In the genomic region with DNA sequence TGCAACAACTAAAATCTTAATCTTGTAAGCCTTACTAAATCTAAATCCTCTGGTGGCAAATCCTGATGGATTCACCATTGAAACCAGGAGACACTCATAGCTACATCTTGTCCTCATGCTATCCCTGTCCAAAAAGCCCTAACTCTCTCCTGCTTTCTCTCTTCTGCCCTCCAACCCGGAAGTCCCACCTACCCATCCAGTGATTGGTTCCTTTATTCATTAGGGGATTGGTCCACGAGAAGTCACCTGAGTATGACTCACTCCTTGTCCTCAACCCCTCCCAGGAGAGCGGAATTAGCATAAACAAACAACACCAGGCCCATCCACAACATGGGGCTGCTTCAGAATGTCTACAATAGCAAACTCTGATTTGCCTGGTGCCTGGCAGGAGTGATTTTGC, we compare ENCODE assay signal across 27 mouse cellular contexts.
"Had no signal": no experiment of that assay in that cellular context is flagged by ENCODE, and none has a peak within 500 bp of the region (broad histone marks: within the 10 kb centered on the region; RNA-seq: fewer than 3 reads in every experiment).

No protein-coding gene starts in this region.

- H3K4me3 ChIP-seq: gastrocnemius, adult 2 months; heart, embryonic 10.5 days; heart, embryonic 12.5 days; hindbrain, embryonic 10.5 days; hindbrain, embryonic 13.5 days; hindbrain, embryonic 15.5 days; kidney, embryonic 15.5 days; limb, embryonic 13.5 days; limb, embryonic 15.5 days; liver, embryonic 12.5 days had no signal

- H3K36me3 ChIP-seq: heart, embryonic 10.5 days; heart, embryonic 12.5 days; hindbrain, embryonic 10.5 days; hindbrain, embryonic 13.5 days; hindbrain, embryonic 15.5 days; kidney, embryonic 15.5 days; limb, embryonic 13.5 days; limb, embryonic 15.5 days; liver, embryonic 12.5 days had no signal

- H3K4me2 ChIP-seq: heart, embryonic 12.5 days; hindbrain, embryonic 13.5 days; hindbrain, embryonic 15.5 days; kidney, embryonic 15.5 days; limb, embryonic 13.5 days; limb, embryonic 15.5 days; liver, embryonic 12.5 days had no signal

- H3K9ac ChIP-seq: heart, embryonic 12.5 days; hindbrain, embryonic 13.5 days; hindbrain, embryonic 15.5 days; kidney, embryonic 15.5 days; limb, embryonic 13.5 days; limb, embryonic 15.5 days; liver, embryonic 12.5 days; liver, embryonic 14.5 days had no signal

- ATAC-seq: hindbrain, postnatal 0 days; intestine, embryonic 16.5 days; liver, embryonic 12.5 days had no signal

- H3K4me1 ChIP-seq: heart, embryonic 10.5 days; heart, embryonic 12.5 days; hindbrain, embryonic 10.5 days; hindbrain, embryonic 13.5 days; hindbrain, embryonic 15.5 days; kidney, embryonic 15.5 days; limb, embryonic 13.5 days; limb, embryonic 15.5 days; liver, embryonic 12.5 days had no signal

- H3K27ac ChIP-seq: gastrocnemius, adult 2 months; heart, embryonic 10.5 days; hindbrain, embryonic 10.5 days; hindbrain, embryonic 13.5 days; hindbrain, embryonic 15.5 days; hindbrain, postnatal 0 days; kidney, embryonic 15.5 days; kidney, postnatal 0 days; limb, embryonic 13.5 days; limb, embryonic 15.5 days; liver, embryonic 12.5 days; liver, embryonic 14.5 days had no signal

- DNase-seq: gastrocnemius, adult 2 months; gastrocnemius, postnatal 10 days; gastrocnemius, postnatal 25 days; heart, adult 18-20 months; heart, postnatal 10 days; heart, postnatal 4 days; kidney, adult 11 months; kidney, adult 2 months; kidney, adult 9 months; kidney, postnatal 14 days; kidney, postnatal 36 days; layer of hippocampus, adult 9-11 months; layer of hippocampus, postnatal 36 days; left cerebral cortex, postnatal 4 days had no signal

- H3K9me3 ChIP-seq: heart, embryonic 10.5 days; heart, embryonic 12.5 days; hindbrain, embryonic 10.5 days; hindbrain, embryonic 13.5 days; hindbrain, embryonic 15.5 days; kidney, embryonic 15.5 days; limb, embryonic 13.5 days; limb, embryonic 15.5 days; liver, embryonic 12.5 days had no signal

- H3K27me3 ChIP-seq: heart, embryonic 12.5 days; hindbrain, embryonic 13.5 days; hindbrain, embryonic 15.5 days; kidney, embryonic 15.5 days; limb, embryonic 13.5 days; limb, embryonic 15.5 days; liver, embryonic 12.5 days had no signal
